Mouse (Mus musculus) common myeloid progenitor, adult 5-6 weeks (primary cell): Measurements from ENCODE around the gene Rev3l. TPM values are rescaled to one million over a fixed set of nuclear protein-coding genes. Genes with fewer than 3 reads are reported as not detected.
A peak's percentile ranks its signal among the peaks of the same experiment; 100 is the strongest.

Source experiments
- ATAC-seq: replicated peaks from 2 replicates; pipeline ENCODE4 v1.8.0; 2016; ENCODE audit warnings: low read depth, mild to moderate bottlenecking, moderate TSS enrichment, inconsistent platforms; ENCODE audit not compliant: poor library complexity, severe bottlenecking
- total RNA-seq: library from RNA; stranded (forward); fragments of 200-1000, 187-1606 nt; gene quantifications from 2 replicates; pipeline ENCODE4 v1.2.3, GENCODE M21; 2017

Gene Rev3l
- 30.1 and 30.8 TPM in 2 replicates for total RNA-seq

DNA sequence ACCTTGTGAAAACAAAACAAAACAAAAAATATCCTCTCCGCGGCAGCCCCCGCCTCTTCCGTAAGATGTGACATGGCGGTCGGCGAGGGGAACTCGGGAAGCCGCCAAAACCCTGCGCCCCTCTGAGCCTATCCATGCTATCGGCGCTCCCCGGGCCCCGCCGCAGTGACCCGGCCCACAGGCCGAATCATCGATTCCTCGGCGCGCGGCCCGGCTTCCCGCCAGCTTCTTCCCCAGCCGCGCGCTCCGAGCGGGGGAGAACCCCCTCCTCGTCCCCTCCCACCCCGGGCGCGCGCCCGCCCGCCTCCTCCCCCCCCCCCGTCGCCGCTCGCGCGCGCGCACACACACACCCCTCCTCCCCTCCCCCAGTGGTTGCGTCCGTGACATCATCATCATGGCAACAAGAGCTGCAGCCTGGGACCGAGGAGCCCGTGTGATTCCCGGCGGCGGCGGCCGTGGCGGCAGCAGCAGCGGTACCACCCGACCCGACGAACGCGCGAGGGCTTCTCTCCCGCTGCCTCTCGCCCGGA is at the start of gene Rev3l:
TSS of gene Rev3l (plus strand) at position 383 of the 530 bp plus-strand sequence.
- ATAC-seq: peak; percentile 67

DNA sequence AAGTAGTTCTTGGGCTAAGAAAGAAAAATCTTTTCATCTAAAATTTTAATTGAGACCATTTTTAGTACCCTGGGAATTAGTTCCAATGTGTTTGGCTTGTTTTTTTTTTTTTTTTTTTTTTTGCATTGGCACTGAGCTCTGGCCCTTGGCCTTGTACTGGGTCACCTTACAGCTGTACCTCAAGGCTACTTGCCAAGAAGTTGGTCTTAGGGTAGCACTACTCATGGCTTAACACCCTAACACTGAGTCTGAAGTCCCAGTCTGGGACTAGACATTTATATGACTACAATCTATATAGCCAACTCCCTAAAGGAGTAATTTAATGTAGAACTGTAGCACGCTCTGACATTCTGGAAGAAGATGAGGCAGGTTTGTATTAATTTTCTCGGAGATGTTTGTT is 49.4 kb upstream of the Rev3l start:
- no peak for ATAC-seq

DNA sequence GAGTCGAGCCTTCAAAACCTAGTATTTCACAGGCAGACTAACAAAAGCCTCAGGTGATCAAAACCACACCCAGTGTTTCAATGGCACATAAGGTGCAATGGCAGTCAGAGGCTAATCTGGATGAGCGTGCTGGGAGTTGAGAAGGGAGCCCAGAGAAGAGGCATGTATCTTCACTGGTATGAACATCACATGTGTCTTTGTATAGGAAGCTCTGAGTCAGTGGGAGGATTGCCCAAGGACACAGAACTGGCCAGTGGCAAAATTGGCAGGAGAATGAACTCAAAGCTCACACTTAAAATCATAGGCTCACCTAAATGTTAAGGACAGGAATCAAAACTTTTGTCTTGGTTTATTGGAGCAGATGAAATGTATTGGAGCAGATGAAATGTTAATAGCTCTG is 48.4 kb upstream of the Rev3l start:
- no peak for ATAC-seq

DNA sequence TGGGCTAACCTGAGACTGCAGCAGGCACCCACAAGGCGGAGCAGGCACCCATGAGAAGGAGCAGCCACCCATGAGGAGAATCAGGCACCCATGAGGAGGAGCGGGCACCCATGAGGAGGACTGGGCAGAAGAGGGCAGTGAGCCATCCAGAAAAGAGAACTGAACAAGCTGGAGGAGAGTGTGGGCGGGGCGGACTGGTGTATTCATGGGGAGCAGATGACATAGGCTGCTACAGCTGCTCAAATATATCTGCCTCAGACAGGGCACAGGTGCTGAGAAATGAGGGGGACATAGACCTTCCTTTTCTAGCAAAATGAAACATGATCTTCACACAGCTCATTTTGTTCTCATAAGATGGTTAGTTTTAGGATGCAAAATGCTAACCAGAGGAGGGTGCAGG is 45.1 kb upstream of the Rev3l start:
- 0 out of 2 replicates have a peak, but pooled peaks have one; percentile 45 for ATAC-seq

DNA sequence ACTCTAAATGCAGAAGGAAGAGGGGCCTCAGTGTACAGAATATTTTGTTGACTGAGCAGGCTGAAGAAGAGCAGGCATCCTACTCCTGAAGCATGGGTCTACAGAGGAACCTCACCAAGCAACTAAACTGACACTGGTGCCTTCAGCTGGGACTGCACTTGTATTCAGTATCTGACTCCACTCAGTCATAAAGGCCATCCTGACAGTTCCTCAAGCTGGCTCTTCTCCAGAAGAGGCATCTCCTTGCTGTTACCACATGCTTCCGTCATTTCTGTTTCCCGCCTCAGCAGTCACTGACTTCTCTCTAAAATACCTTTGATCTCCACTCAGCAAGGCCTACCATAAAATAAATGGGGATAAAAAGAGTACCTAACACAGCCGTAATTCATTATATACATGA is 44.1 kb upstream of the Rev3l start:
- no peak for ATAC-seq

DNA sequence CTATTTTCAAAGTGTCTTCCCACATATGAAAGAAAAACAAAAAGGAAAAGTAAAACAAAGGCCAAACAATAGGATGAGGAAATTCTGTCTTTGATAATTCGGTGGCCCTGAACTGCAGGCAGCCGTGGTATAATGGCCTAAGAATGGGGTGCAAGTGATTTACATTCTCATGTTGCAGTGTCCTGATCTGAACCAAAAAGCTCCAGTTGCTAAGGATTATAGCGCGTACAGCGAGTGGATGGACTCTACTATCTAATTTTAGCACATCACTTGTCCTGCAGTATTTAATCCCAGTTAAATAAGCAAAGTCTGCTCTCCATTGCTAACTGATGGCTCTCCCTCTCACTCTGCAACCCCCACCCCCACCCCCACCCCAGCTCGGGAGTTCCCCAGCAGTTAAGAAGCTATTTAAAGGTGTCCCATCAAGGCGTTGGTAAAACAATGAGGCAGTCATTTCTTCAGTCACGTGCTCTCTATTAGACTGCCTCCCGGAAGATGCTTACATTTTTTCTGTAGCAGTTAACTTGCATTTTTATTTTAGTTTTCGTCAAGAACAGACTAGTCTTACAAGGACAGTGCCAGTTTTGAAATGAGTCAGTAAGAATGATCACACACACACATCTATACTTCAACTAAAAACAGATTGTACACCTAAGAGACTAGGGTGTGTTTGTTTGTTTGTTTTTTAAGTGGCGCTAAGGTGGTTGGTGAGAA is 40.4 kb upstream of the Rev3l start:
- no peak for ATAC-seq

DNA sequence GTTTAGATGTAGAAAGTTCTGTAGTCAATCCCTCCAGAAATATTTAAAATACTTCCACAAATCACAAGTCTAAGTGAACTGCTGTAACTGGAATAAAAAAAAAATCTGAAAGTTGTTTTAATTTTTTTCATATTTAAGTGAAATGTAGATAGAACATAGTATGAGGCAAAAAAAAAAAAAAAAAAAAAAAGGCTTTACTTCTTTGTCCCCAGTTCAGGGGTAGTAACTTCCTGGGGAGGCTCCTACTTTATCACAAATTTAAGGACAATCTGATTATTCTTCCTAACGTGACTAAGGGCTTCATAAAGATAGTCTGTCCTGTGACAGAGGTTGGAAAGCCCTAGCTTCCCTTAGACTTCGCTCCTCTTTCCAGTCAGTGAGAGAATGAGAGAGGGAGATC is 39.8 kb upstream of the Rev3l start:
- no peak for ATAC-seq

DNA sequence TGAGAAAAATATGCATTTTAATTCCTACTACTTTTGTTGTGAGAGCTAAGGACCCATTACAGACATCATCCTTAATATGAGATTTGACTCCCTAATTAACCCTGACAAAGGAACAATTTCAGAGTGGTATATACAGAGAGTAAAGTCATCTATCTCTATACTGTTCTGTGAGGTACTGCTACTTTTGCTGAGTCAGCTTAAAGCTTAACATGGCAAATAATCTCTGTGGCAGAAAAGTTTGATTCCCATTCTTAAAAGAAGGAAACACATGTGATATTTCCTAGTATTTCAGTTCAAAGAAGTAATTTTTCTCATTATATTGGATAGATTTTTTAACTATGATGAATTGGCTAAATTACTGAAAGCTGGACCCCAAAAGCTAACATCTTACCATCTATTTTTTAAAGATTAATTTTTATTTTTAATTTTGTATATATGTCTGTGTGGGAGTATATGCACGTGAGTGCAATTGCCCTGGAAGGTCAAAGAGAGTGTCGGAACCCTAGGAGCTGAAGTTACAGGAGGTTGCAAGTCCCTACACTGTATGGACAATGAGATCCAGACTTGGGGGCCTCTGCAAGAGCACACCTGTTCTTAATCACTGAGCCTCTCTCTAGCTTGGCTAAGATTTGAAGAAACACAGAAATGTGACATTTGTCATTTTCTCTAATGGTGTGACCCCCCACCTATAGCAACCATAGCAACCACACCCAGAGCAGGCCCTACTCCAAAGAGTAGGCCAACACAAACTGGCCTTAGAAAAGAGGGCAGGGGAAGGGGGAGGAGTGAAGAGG is 24.0 kb upstream of the Rev3l start:
- no peak for ATAC-seq

DNA sequence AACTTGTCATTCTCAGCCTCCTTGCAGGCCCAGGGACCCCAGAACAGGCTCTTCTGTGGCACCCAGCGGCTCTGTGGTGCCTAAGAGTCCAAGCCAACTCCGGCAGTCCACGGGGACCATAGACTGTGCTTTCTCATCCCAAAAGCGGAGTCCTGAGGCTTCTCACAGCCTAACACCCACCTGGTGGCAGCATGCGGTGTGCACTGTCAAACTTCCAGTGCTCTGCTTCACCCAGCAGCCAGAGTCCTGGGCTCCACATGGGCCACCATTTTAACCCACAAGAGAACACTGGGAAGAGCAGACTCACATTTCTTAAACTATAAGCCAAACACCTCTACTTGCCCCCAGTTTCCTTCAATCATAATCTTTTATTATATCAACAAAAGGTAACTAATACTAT is 15.0 kb upstream of the Rev3l start:
- ATAC-seq: no peak

DNA sequence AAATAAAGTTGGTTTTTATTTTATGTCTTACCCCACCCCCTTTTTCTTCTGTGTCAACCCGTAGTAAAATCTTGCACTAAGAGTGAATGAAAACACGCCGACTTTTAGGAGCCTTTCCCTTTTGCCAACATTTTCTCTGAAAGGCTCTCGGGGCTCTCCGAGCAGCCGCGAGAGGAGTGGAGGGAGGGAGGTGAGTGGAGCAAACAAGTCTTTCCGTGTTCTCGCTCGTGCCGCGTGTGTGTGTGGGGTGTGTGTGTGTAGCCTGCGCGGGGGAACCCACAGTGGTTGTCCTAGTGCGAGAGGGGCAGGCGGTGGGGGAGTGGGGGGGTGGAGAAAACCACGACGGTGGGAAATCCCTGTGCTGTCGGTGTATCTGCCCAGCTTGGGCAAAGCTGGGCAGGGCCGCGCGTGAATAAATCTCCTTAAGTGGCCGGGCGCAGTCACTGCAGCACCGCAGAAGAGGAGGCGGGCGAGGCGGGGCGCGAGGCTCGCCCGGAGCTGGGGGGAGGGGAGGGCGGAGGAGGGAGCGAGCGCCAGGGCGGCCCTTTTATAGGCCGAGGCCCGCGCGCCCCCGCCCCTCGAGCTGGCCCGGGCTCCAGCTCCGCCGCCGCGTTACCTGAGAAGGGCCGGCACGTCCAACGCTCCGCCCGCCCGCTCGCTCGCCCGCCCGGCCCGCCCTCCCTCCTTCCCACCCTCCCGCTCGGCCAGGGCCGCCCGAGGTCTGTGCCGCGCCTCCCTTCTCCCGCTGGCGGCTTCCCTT is 762 bp upstream of the Rev3l start:
- peak; percentile 66 for ATAC-seq

DNA sequence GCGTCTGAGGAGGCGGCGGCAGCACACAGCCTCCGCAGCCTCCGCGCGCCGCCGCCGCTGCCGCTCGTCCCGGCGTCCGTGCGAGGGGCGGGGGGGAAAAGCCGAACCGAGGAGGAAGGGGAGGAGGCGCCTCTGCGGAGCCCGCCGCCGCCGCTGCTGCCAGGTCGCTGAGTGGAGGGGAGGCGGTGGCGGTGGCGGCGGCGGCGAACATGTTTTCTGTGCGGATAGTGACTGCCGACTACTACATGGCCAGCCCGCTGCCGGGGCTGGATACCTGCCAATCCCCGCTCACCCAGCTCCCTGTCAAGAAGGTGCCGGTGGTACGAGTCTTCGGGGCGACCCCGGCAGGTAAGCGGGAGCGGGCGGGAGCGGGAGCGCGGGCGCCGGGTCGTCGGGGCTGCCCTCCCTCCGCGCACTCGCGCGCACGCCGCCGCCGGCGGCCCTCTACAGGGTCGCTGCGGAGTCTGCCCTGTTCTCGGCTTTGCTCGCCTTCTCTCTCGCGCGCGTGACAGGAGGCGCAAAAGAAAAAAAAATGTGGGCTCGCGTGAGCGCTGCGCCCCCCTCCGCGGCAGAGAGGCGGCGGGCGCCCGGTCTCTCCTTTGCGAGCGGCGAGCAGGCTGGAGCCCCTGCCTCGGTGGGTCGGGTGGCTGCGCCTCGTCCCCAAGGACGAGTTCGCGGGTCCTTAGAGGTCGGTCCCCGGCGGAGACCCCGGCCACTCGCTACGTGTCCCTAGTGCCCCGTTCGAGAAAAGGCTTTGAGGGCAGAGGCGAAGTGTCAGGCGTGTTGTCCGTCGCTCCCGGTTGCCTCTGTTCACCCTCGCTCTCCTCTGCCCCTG is 565 bp downstream of the Rev3l start:
- ATAC-seq: peak; percentile 30

DNA sequence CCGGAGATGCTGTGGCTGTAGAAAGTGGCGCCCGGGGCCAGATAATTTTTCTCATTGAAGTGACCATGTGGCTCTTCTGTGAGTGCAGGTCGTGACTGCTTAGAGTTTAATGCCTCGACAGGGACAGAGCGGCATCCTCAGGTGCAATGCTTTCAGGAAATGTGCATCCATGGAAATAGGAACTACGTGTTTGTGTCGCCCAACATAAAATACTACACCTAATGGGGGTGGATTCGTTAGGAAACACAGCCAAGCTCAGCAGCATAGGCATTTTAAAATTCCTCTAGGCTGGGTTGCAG is 1.1 kb downstream of the Rev3l start:
- peak; percentile 47 for ATAC-seq

DNA sequence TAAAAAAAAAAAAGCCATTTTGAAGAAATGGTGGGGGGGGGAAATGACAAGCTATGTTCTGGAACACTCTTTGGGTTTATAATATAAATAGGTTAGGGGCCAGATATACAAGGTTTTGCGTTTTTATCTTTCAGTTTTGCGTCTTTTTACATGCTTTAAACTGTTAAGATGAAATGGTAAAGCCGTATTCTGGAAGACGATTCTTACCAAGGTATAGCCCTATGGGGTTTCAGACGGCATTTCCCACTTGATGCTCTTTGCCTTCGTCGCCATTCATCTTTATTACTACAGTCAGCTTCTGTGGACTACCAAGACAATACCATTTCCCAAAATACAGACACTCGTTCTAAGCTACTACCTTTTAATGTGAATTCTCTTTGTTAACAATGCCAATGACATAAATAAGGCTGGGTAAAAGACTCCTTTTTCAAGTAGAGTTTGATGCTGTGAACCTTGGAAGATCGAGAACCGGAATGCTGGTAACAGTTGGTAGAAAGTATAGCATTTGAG is 1.6 kb downstream of the Rev3l start:
- no peak for ATAC-seq

DNA sequence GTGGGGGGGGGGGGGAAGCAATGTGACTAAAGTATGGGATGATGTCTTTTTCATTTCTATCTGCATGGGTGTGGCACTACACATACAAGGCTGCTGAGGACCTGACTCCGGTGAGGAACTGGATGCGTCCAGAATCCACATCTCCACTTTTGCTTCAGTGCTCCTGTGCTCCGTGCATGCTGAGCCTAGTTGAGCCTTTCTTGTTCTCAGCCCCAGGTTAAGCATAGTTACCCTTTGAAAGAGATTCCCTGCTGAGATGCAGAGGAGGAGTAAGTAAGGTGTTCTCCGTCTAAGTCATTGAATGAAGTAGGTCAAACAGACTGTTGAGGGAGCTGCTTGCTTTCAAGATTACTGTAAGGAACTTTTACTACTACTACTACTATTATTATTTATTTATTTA is 4.3 kb downstream of the Rev3l start:
- no peak for ATAC-seq

DNA sequence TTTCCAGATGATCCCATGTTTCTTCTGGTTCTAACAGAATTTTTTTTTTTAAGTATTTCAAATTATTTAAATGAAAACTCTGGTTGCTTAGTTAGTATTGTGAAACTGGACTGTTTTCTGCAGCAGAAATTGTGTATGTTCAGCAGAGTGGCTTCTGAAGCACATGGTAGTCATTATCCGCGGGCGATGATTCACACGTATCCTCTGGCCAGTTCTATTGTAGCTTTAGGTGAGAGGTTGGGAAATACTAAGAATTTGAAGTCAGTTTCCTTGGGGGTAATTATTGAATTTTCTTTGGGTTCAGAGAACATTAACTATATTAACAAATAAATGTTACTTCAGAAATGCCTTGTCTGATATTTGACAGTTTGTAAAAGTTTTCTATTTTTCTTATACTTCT is 10.1 kb downstream of the Rev3l start:
- no peak for ATAC-seq

DNA sequence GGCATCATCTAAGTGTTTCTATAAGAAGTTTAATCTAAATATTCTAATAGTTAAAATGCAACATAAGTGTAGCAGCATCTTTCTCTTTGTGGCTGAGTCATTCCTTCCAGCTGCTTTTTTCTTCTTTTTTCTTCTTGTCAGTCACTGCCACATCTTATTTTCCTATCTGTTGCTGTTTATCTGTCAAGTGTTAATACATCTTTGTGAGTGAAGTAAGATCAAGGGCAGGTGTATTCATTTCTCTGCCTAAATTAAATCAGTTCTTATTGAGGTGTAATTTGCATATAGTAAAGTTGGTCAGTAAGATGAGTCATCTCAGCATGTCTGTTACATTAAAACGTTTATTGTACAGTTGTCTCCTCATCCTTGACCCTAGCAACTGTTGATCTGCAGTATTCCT is 32.8 kb downstream of the Rev3l start:
- ATAC-seq: no peak

DNA sequence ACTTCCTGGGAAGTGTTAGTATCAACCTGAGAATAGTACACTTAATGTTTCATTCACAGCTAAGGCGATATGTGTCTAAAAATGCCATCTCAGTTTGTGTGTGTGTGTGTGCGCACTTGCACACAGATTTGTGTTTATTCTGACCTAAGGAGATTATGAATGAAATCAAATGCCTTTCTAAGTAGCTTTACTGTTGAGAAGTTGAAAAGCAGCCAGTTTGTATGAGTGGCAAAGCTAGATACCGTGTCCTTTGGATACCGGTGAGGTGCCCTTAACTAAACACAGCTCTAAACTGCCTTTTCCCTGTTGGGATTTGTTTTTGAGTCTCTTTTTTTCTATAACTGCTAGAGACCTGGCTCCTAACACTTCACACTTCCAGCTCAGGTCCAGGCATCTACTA is 34.8 kb downstream of the Rev3l start:
- no peak for ATAC-seq

DNA sequence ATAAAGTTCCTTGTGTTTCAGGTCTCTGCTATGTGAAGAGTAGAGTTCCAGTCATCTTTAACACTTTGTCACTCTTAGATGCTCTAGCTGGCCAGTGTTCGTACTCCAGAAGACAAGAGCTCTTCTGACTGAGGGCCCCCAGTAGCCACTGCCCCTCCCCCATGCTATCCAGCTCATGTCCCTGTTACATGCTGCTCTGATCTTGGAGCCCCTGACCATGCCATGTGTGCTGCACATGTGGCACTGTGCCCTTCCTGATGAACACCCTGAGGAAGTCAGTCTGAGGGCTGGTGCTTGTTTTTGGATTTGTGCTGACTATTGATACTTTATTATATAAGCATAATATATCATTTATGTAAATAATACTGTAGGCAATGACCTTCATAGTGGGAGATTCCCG is 40.3 kb downstream of the Rev3l start:
- ATAC-seq: no peak

DNA sequence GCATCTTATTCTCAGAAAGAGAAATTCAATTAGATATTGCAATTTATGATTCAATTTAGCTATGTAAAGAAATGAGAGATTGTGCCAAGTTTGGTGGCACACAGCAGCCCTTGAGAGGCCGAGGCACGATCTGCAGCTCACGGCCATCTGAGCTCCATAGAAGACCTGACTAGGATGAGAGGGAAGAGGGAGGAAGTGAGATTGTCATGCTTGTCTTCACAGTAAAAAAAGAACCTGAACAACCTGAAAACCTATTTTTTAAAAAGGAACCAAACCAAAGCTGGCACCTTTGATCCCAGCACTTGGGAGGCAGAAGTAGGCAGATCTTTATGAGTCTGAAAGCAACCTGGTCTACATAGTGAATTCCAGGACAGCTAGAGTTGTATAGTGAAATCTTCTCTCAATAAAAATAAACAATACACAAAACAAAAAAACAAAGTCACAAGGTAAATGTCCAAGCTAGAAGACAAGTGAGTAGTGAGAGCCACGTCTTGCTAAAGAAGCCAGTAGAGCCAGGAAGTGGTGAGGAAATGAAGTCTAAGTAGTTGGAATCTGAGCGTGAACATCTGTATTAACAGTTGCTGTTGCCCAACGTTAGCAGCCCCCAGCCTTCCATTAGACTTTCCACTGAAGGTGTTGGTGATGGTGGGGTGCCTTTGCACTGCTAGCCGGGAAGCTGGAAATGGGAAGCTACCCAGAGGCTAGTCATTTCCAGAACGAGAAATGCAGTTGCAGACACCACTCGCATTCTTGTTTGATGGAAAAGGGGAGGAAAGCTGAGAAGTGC is 42.2 kb downstream of the Rev3l start:
- peak; percentile 80 for ATAC-seq
